In the genomic region with DNA sequence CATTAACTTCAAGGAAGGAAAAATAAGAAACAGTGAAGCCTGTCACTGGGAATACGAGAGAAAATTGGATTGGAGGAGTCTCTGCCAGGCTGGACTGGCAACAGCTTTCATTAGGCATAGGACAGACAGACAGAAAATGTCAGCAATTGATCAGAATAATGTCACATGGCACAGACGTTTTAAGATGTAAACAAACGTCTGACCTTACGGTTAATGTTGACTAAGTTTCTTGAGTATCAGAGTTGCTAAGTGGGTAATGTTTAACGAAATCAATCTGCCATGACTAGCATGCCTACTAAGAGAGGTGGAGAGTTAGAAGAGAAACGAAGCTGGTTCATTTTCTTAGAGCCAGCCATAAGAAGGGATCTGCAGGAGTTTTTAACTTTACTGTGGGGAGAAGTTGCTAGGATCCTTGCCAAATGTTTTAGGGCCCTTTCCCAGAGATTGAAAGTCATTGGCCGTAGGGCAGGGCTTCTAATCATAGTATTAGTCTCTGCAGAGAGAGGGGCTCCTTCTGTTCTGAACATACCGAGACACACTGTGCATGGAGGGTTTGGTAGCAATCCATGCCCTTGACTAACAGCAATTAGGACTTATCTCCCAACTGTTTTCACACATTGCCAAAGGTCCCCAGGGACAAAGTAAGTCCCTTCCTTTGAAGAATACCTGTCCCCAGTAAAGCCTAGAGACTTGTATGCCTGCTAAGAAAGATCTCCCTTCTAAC, we compare ENCODE assay signal across 21 mouse cellular contexts. TPM values are rescaled to one million over a fixed set of nuclear protein-coding genes. Genes with fewer than 3 reads are reported as not detected.
DNase-seq lines count a peak whose midpoint lies in the region; ATAC-seq lines count a peak whose summit lies in the region.
"Had no signal": no experiment of that assay in that cellular context is flagged by ENCODE, and none has a peak within 500 bp of the region (broad histone marks: within the 10 kb centered on the region; RNA-seq: fewer than 3 reads in every experiment).

No protein-coding gene starts in this region.

- intact Hi-C loops in left cerebral cortex, postnatal 10 days (cut with DNase I): no loop called here

- no peaks in the 10 kb centered on the region for H3K9me3 ChIP-seq in heart, embryonic 11.5 days (replicated peaks; ENCODE audit: control insufficient read depth, low read length)
- H3K9me3 ChIP-seq in hindbrain, embryonic 14.5 days (ENCODE audit: control insufficient read depth, low read length): no peaks in the 10 kb centered on the region
- H3K9me3 ChIP-seq: embryonic facial prominence, embryonic 15.5 days; forebrain, embryonic 15.5 days; hindbrain, embryonic 15.5 days; limb, embryonic 10.5 days; neural tube, embryonic 13.5 days had no signal

- peaks cover 42% of the 10 kb centered on the region for H3K4me1 ChIP-seq in heart, embryonic 11.5 days (ENCODE audit: control insufficient read depth, insufficient read depth, low read length)
- peaks cover 20% of the 10 kb centered on the region for H3K4me1 ChIP-seq in hindbrain, embryonic 14.5 days (replicated peaks; ENCODE audit: control insufficient read depth, insufficient read depth, low read length)

- peak overlapping the region; percentile 20; the same call in 1 of the 2 replicates for H3K4me2 ChIP-seq in heart, embryonic 11.5 days
- no peak overlapping the region for H3K4me2 ChIP-seq in hindbrain, embryonic 14.5 days (replicated peaks)
- H3K4me2 ChIP-seq: embryonic facial prominence, embryonic 15.5 days; forebrain, embryonic 15.5 days; hindbrain, embryonic 15.5 days had no signal

- WGBS in heart, embryonic 11.5 days (ENCODE audit: insufficient replicate concordance): 52% methylated on average over 8 of the region's 8 CpGs
- WGBS in hindbrain, embryonic 14.5 days: 74% methylated on average over 8 of the region's 8 CpGs

- no peak overlapping the region for H3K27ac ChIP-seq in heart, embryonic 11.5 days (ENCODE audit: low read depth, low read length)
- H3K27ac ChIP-seq in hindbrain, embryonic 14.5 days: no peak overlapping the region
- H3K27ac ChIP-seq: embryonic facial prominence, embryonic 15.5 days; forebrain, embryonic 15.5 days; hindbrain, embryonic 15.5 days; limb, embryonic 10.5 days; neural tube, embryonic 13.5 days had no signal

- no peak overlapping the region for H3K4me3 ChIP-seq in heart, embryonic 11.5 days (ENCODE audit: low read depth, low read length)
- no peak overlapping the region for H3K4me3 ChIP-seq in hindbrain, embryonic 14.5 days (replicated peaks; ENCODE audit: low read length)
- H3K4me3 ChIP-seq: embryonic facial prominence, embryonic 15.5 days; forebrain, embryonic 15.5 days; hindbrain, embryonic 15.5 days; layer of hippocampus, adult 2 months; limb, embryonic 10.5 days; neural tube, embryonic 13.5 days had no signal

- H3K36me3 ChIP-seq in heart, embryonic 11.5 days (ENCODE audit: control insufficient read depth, insufficient read depth, low read length): no peaks in the 10 kb centered on the region
- H3K36me3 ChIP-seq in hindbrain, embryonic 14.5 days (replicated peaks; ENCODE audit: control insufficient read depth, insufficient read depth): no peaks in the 10 kb centered on the region
- H3K36me3 ChIP-seq: embryonic facial prominence, embryonic 15.5 days; forebrain, embryonic 15.5 days; hindbrain, embryonic 15.5 days; limb, embryonic 10.5 days; neural tube, embryonic 13.5 days had no signal

- DNase-seq in kidney, adult 11 months: peak; percentile 53
- no peak for DNase-seq in kidney, postnatal 4 days
- DNase-seq in kidney, adult 8-10 months: peak; percentile 39 to 82
- peak; percentile 4 for DNase-seq in naive thymus-derived CD4-positive, alpha-beta T cell, adult 2 months (ENCODE audit: low read depth)
- DNase-seq in left cerebral cortex, postnatal 10 days (ENCODE audit: extremely low spot score in 1 of 2, low spot score in 2 of 2): no peak
- no peak for DNase-seq in hindbrain, embryonic 14.5 days (ENCODE audit: low spot score)
- DNase-seq: adrenal gland, postnatal 14 days; B cell, adult 2 months; gastrocnemius, postnatal 14 days; lung, postnatal 10 days; midbrain, embryonic 14.5 days; retina, postnatal 1 day; thymus, adult 2 months had no signal

- H3K9ac ChIP-seq in heart, embryonic 11.5 days (ENCODE audit: low read depth, low read length): no peak overlapping the region
- H3K9ac ChIP-seq in hindbrain, embryonic 14.5 days: no peak overlapping the region
- H3K9ac ChIP-seq: embryonic facial prominence, embryonic 15.5 days; forebrain, embryonic 15.5 days; hindbrain, embryonic 15.5 days; neural tube, embryonic 13.5 days had no signal

- H3K27me3 ChIP-seq in heart, embryonic 11.5 days (ENCODE audit: control insufficient read depth, insufficient read depth, low read length): no peaks in the 10 kb centered on the region
- H3K27me3 ChIP-seq in hindbrain, embryonic 14.5 days (ENCODE audit: control insufficient read depth, insufficient read depth, low read length): no peaks in the 10 kb centered on the region
- H3K27me3 ChIP-seq: embryonic facial prominence, embryonic 15.5 days; forebrain, embryonic 15.5 days; hindbrain, embryonic 15.5 days; neural tube, embryonic 13.5 days had no signal

- ATAC-seq in heart, embryonic 11.5 days (replicated peaks; ENCODE audit: insufficient number of reproducible peaks, low FRiP score, low TSS enrichment): no peak
- ATAC-seq in hindbrain, embryonic 14.5 days (ENCODE audit: low FRiP score): no peak
- ATAC-seq in erythroid progenitor cell, adult 5-6 weeks (replicated peaks; ENCODE audit: low FRiP score, poor library complexity, severe bottlenecking): no peak
- ATAC-seq: forebrain, embryonic 15.5 days had no signal

RNA-seq across cellular contexts. Expression of a gene that starts 2.8 kb away (rescaled TPM):
- 228 and 296 TPM in 2 replicates for polyA plus RNA-seq in heart, embryonic 11.5 days (2014; fragmentation: Nextera tagmentation; extraction: Ambion mirVana)
- total RNA-seq in left cerebral cortex, postnatal 10 days (2021): 100 to 1,000 TPM; 152 to 153 TPM
- polyA plus RNA-seq in hindbrain, embryonic 14.5 days (2014; fragmentation: Nextera tagmentation; extraction: Ambion mirVana): 229 and 263 TPM in 2 replicates
- total RNA-seq in erythroid progenitor cell, adult 5-6 weeks (2015; ENCODE audit: low replicate concordance): 54.1 and 68.8 TPM in 2 replicates
- total RNA-seq in erythroid progenitor cell, adult 5-6 weeks (2017; ENCODE audit: low replicate concordance): 51.1 and 58.4 TPM in 2 replicates

Comparison
In these comparisons a context has a peak if more than half of its experiments do, and no peak if none do; other contexts are left out.
1. DNase-seq: peak in kidney, adult 11 months (single experiment), kidney, adult 8-10 months (2 of 2) and naive thymus-derived CD4-positive, alpha-beta T cell, adult 2 months (single experiment); none in kidney, postnatal 4 days (0 of 2), left cerebral cortex, postnatal 10 days (0 of 2) and hindbrain, embryonic 14.5 days (single experiment).